Mouse (Mus musculus) stomach, embryonic 14.5 days (tissue): ENCODE data around the gene Pygo1. TPM values are rescaled to one million over a fixed set of nuclear protein-coding genes. Genes with fewer than 3 reads are reported as not detected.

Source experiments
- ATAC-seq: fragments of 200-750 bp; cut with Nextera tagmentation; 2 replicates; pipeline ENCODE4 v1.8.0; 2017; ENCODE audit warnings: low read depth, moderate TSS enrichment; ENCODE audit not compliant: insufficient number of reproducible peaks, insufficient read depth, low FRiP score
- H3K27ac ChIP-seq: fragments of 300-500 bp; sonication (generic); 2 replicates; pipeline ENCODE4 v1.5.1; 2014; ENCODE audit warnings: mild to moderate bottlenecking, low read length, moderate library complexity, mixed read lengths
- H3K27me3 ChIP-seq: fragments of 300-500 bp; sonication (generic); 2 replicates; pipeline ENCODE4 v1.6.1; 2014; ENCODE audit warnings: low read length, control low read depth, mixed read lengths; ENCODE audit not compliant: control insufficient read depth, insufficient read depth
- H3K36me3 ChIP-seq: fragments of 300-500 bp; sonication (generic); 2 replicates; pipeline ENCODE4 v1.6.1; 2014; ENCODE audit warnings: mild to moderate bottlenecking, control low read depth, low read length, moderate library complexity, mixed read lengths; ENCODE audit not compliant: control insufficient read depth, insufficient read depth
- H3K4me1 ChIP-seq: fragments of 300-500 bp; sonication (generic); 2 replicates; pipeline ENCODE4 v1.6.1; 2014; ENCODE audit warnings: low read length, control low read depth, mixed read lengths; ENCODE audit not compliant: control insufficient read depth, insufficient read depth
- H3K4me2 ChIP-seq: fragments of 300-500 bp; sonication (generic); replicated peaks from 2 replicates; pipeline ENCODE4 v1.6.1; 2014; ENCODE audit warnings: low read depth, low read length, control low read depth
- H3K4me3 ChIP-seq: fragments of 300-500 bp; sonication (generic); 2 replicates; pipeline ENCODE4 v1.5.1; 2014; ENCODE audit warnings: low read depth, low read length, control low read depth
- H3K9ac ChIP-seq: fragments of 300-500 bp; sonication (generic); replicated peaks from 2 replicates; pipeline ENCODE4 v1.6.1; 2014; ENCODE audit warnings: low read depth, mild to moderate bottlenecking, control low read depth, low read length, moderate library complexity, mixed read lengths
- H3K9me3 ChIP-seq: fragments of 300-500 bp; sonication (generic); 2 replicates; pipeline ENCODE4 v1.6.1; 2016; ENCODE audit warnings: low read depth, low read length, control low read depth; ENCODE audit not compliant: control insufficient read depth
- WGBS: fragments of 180-500 bp; shearing (Covaris S2); extraction: QIAGEN DNeasy Blood & Tissue Kit; methylation state at CpG from one replicate; pipeline ENCODE4 v1.1.7; 2014; 5-methylcytosine and 5-hydroxymethylcytosine counted together
- polyA plus RNA-seq: library from polyadenylated mRNA; unstranded; fragments of >200 nt; fragmentation: Nextera tagmentation; extraction: Ambion mirVana; gene quantifications from 2 replicates; pipeline ENCODE4 v1.2.1, GENCODE M21; 2014

The Pygo1 gene
- polyA plus RNA-seq = 6.8 and 7.4 TPM in 2 replicates

DNA sequence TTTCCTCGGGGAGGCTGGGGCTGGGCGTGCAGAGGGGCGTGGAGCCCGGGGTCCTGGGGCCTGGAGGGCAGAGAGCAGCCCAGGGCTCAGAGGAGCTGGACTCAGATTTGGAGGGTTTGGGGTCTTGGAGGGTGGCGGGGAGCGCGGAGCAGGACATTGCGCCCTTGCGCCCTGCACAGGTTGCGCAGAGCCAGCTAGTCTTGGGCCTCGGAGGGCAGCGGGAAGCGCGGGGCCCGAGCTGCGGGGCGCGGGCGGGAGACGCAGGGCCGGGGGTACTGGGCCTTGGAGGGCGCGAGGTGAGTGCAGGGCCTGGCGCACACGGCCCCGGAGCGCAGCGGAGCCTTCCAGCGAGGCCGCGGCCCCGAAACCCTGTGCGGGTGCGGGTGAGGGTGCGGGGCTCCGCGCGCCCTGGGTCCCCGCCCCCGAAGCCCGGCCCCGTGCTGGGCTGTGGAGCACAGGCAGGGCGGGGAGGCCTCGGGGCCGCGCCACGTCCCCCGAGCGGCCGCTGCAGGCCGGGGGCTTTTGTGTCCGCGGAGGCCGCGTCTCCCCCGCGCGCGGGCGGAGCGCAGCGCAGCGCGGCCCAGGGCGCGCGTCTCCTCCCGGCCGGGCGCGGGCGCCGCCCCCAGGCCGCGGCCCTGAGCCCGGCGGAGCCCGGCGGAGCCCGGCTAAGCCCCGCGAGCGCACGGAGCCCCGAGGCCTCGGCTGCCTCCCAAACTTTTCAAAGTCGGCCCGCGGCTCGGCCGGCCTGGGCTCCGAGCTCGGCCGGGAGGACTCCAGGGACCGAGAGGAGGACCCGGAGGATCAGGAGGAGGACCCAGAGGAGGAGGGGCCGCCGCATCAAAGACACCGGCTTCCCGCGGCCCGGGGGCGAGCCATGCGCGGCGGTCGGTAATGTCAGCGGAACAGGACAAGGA lies at the start of gene Pygo1:
Gene Pygo1, plus strand, starts transcription at position 625 of the 914 bp plus-strand sequence.
- Histone ChIP-seq H3K9me3 (no peaks in the 10 kb centered on the region), H3K27ac (peak within 1 kb of the TSS; percentile 87), H3K4me1 (peaks cover 9% of the 10 kb centered on the region; the same call in 1 of the 2 replicates), H3K27me3 (no peaks in the 10 kb centered on the region), H3K36me3 (no peaks in the 10 kb centered on the region), H3K4me3 (peak within 1 kb of the TSS; percentile 57), H3K4me2 (peak within 1 kb of the TSS; percentile 90), H3K9ac (peak within 1 kb of the TSS; percentile 92)
- under 1% methylated on average over 82 of the region's 108 CpGs for WGBS
- ATAC-seq = peak; percentile 78

DNA sequence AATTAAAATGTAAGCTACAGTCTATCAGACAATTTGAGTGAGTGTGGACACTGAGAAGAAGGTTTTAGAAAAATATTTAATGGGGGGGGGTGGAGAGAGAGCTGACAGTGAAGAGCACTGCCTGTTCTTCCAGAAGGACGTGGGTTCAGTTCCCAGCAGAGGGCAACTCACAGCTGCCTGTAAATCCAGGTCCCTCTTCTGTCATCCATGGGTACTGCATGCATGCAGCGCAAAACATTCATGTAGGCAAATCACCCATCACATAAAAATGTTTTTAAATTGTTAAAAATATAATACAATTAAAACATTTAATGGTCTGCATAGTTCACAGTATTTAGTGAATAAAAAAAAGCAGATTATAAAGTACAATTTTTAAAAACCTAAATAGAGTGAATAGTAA lies 49.6 kb upstream of the Pygo1 start:
- Histone ChIP-seq H3K4me3 (no peak overlapping the region), H3K4me1 (peaks cover 30% of the 10 kb centered on the region), H3K27ac (no peak overlapping the region), H3K36me3 (no peaks in the 10 kb centered on the region), H3K9ac (no peak overlapping the region), H3K27me3 (no peaks in the 10 kb centered on the region), H3K9me3 (no peaks in the 10 kb centered on the region), H3K4me2 (no peak overlapping the region)
- ATAC-seq = no peak
- WGBS = 90% methylated on average over 2 of the region's 2 CpGs

DNA sequence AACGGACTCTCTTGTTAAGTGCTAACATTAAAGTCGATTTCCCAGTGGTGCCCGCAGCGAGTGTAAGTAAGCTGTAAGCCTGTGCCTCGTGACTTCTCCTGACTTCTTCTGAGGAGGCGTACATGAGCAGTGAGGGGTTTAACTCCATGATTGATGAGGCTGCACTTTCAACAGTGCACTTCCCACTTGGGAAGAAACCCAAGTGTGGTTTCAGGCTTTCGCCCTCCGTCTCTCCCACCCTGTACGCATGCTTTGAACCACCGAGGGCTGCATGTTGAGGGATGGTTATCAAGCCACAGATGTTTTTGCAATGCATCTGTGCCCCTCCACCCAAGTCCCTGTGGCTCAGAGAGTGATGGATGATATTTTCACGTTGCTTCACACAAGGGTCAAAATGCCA lies 47.5 kb upstream of the Pygo1 start:
- Histone ChIP-seq H3K9me3 (no peaks in the 10 kb centered on the region), H3K27me3 (no peaks in the 10 kb centered on the region), H3K4me3 (no peak overlapping the region), H3K4me1 (peaks cover 25% of the 10 kb centered on the region), H3K27ac (no peak overlapping the region), H3K4me2 (no peak overlapping the region; the same call in 1 of the 2 replicates), H3K9ac (no peak overlapping the region), H3K36me3 (no peaks in the 10 kb centered on the region)
- 9% methylated on average over 11 of the region's 11 CpGs for WGBS
- peak; percentile 53; the same call in 1 of the 2 replicates for ATAC-seq

DNA sequence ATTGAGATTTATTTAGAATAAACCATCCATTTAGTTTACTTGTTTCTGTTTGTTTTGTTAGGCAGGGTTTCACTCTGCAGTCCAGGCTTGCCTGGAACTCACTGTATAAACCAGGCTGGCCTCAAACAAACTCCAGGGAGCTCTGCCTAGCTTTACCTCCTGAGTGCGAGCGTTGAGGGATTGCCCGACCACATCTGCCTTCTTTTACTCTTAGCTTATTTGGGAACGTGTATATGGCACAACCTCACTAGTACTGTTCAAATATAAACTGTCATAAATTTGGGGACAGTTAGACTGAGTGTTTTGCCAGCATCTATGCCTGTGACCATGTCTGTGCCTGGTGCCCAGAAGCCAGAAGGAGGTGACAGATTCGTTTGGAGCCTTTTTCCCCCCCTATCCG lies 46.8 kb upstream of the Pygo1 start:
- Histone ChIP-seq H3K27me3 (no peaks in the 10 kb centered on the region), H3K4me3 (no peak overlapping the region), H3K4me1 (peaks cover 25% of the 10 kb centered on the region), H3K9ac (no peak overlapping the region), H3K4me2 (no peak overlapping the region), H3K36me3 (no peaks in the 10 kb centered on the region), H3K9me3 (no peaks in the 10 kb centered on the region), H3K27ac (no peak overlapping the region)
- no peak for ATAC-seq
- WGBS = 26% methylated on average over 6 of the region's 6 CpGs

DNA sequence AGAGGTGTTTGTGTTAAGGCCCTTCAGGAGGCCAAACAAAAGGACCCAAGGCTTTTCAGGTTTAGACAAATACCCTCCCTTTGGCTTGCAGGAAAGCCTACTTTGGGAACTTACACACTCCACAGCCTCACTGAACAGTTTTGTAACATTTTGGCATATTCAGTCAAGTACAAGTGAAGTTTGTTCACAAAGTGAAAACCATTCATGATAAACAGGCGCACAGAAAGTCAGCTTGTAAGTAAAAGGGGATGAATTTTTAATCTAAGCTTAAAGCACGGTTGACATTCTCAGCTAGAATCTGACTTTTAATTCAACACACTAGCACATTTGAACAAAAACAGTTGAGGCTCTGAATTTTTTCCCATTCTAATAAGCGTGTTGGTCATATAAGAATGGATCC lies 45.8 kb upstream of the Pygo1 start:
- no peak overlapping the region for H3K4me3 ChIP-seq
- no peak for ATAC-seq
- H3K27me3 ChIP-seq = no peaks in the 10 kb centered on the region
- no peaks in the 10 kb centered on the region for H3K36me3 ChIP-seq
- H3K9me3 ChIP-seq = no peaks in the 10 kb centered on the region
- WGBS = 62% methylated on average over 3 of the region's 3 CpGs
- peaks cover 25% of the 10 kb centered on the region for H3K4me1 ChIP-seq
- H3K27ac ChIP-seq = no peak overlapping the region
- no peak overlapping the region for H3K4me2 ChIP-seq
- H3K9ac ChIP-seq = no peak overlapping the region

DNA sequence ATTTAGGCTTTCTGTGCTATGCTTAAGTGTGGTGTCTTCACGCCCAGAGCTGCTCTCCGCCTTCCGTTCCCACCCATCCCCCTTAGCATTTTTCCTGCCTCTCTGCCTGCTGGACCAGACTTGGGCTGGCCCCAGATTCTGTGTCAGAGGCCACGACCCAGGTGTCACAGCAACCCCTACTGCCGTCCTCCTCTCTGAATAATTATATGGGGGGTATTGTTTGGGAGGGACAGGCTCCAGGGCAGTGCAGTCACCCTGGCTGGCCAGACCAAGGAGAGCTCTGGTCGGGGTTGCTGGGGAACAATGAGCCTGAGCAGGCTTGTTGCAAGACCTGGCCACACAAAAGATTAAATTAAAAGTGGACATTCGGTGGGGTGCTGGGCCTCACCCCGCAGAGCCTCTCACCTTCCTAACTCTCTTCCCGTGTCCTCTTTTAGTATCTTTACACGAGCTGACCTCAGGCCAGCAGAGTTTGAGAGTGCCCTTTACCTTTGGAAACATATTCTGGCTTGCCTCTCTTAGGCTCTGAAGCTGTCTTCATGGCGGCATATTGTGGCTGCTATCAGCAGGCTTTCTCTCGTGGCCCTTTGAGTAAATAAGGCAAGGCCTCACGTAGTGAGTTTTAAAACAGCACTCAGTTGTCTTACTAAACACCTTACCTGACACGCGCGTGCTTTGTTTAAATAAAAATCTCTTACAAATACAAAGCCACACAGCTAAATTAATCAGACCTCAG lies 45.1 kb upstream of the Pygo1 start:
- Histone ChIP-seq H3K36me3 (no peaks in the 10 kb centered on the region), H3K4me1 (peaks cover 25% of the 10 kb centered on the region), H3K27ac (no peak overlapping the region), H3K27me3 (no peaks in the 10 kb centered on the region), H3K9me3 (no peaks in the 10 kb centered on the region), H3K4me2 (no peak overlapping the region), H3K9ac (no peak overlapping the region), H3K4me3 (no peak overlapping the region)
- 26% methylated on average over 16 of the region's 16 CpGs for WGBS
- ATAC-seq = no peak

DNA sequence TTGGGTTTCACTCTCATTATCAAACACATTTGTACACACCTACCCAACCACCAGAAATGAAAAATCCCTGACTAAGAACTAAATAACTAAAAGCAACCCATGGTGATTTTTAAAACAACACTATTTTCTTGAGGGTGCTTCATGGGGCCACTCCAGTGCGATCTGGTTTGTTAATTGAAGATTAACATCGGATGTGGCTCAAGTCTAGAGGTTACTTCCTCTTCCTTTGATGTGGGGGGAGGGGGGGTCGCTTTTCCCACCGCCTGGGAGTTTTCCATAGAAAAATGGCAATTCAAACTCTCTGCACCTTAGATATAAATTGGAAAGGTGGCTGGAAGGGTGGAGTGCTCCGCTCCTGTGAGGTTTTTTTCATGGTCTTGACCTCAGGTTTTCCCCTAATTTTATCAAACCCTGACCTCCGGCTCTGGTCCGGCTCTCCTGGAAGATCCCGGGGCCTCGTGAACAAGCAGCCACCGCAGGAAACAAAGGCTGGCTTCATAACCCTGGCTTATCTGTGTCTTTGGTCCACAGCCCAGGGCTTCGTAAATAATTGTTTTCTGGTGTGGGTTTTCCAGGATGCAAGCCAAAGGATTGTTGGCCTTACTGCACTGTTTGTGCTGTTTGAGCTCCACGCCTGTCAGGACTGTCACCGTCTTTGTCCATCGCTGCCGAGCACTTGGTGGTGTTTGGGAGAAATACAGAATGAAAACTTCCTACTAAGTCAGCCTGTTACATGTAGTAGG lies 44.2 kb upstream of the Pygo1 start:
- peaks cover 25% of the 10 kb centered on the region for H3K4me1 ChIP-seq
- H3K9me3 ChIP-seq = no peaks in the 10 kb centered on the region
- no peak for ATAC-seq
- H3K27ac ChIP-seq = no peak overlapping the region; the same call in 1 of the 2 replicates
- no peak overlapping the region for H3K4me3 ChIP-seq
- 27% methylated on average over 15 of the region's 15 CpGs for WGBS
- no peaks in the 10 kb centered on the region for H3K36me3 ChIP-seq
- H3K4me2 ChIP-seq = no peak overlapping the region
- H3K9ac ChIP-seq = no peak overlapping the region
- no peaks in the 10 kb centered on the region for H3K27me3 ChIP-seq

DNA sequence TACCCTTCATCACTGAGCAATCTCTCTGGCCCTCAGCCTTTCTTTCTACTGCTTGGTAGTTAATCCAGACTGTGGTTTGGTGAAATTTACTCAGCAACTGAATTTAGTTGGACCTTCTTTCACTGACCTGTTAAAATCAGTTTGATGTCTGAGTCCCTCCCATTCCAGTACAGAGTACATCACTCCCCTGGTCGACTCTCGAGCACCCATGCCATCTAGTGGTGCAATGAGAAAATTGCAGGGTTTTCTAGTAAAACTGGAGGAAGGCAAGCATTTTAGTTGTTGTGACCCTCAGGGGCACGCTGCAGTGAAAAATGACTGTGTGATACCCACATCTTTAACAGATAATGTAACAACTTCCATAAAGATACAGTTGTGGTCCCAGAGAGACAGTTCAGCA lies 41.5 kb upstream of the Pygo1 start:
- Histone ChIP-seq H3K9ac (no peak overlapping the region), H3K27ac (no peak overlapping the region), H3K4me1 (peaks cover 19% of the 10 kb centered on the region), H3K4me3 (no peak overlapping the region), H3K4me2 (no peak overlapping the region), H3K9me3 (no peaks in the 10 kb centered on the region), H3K36me3 (no peaks in the 10 kb centered on the region), H3K27me3 (no peaks in the 10 kb centered on the region)
- peak; percentile 54; the same call in 1 of the 2 replicates for ATAC-seq
- WGBS = 8% methylated on average over 3 of the region's 3 CpGs
